Mouse (Mus musculus) erythroblast, embryonic 14.5 days (primary cell): ENCODE results near the gene Slc5a10.

Source experiments
- GATA1 ChIP-seq: IDR thresholded peaks from 2 replicates; pipeline ENCODE4 v1.6.1; 2012; ENCODE audit warnings: low read length, inconsistent platforms, mixed read lengths
- TAL1 ChIP-seq: IDR thresholded peaks from 3 replicates; pipeline ENCODE4 v1.6.1; 2012; ENCODE audit warnings: low read length, inconsistent platforms, mixed read lengths

GRCm38 (mm10) chr11:61687595-61687994, 33.0 kb downstream of the Slc5a10 start:
- TF ChIP-seq GATA1 (no peak), TAL1 (no peak)
